Mouse (Mus musculus) adrenal gland, adult 2 months (tissue): Measurements from ENCODE around the gene Cpe. TPM values are rescaled to one million over a fixed set of nuclear protein-coding genes. Genes with fewer than 3 reads are reported as not detected.

Experiments
- DNase-seq: peaks from one replicate; pipeline ENCODE4 v3.0.0; 2021
- polyA plus RNA-seq: library from polyadenylated mRNA; depleted of rRNA; stranded (reverse); fragments of >200 nt; gene quantifications from 2 replicates; pipeline ENCODE4 v1.2.3, GENCODE M21; 2012
- total RNA-seq, 2 experiments: library from RNA; stranded (reverse); gene quantifications; 2 replicates each; pipeline ENCODE4 v1.2.3; 2021

The Cpe gene
- total and polyA plus RNA-seq, 3 experiments: 315 to 1,063 (median 895) TPM

GRCm38 (mm10) chr8:64632169-64632568 is 60.7 kb downstream of the Cpe start:
- no peak for DNase-seq

- DNase-seq: no peak
Observed at GRCm38 (mm10) chr8:64631761-64632160, 61.1 kb downstream of the Cpe start.

- no peak for DNase-seq
Observed at GRCm38 (mm10) chr8:64629034-64629760, 63.7 kb downstream of the Cpe start.

- DNase-seq: no peak
Observed at GRCm38 (mm10) chr8:64628039-64628438, 64.8 kb downstream of the Cpe start.

- no peak for DNase-seq
Observed at GRCm38 (mm10) chr8:64624603-64625037, 68.2 kb downstream of the Cpe start.

- DNase-seq: peak; percentile 62
Observed at GRCm38 (mm10) chr8:64620365-64621150, 72.3 kb downstream of the Cpe start.

GRCm38 (mm10) chr8:64619661-64620060 is 73.2 kb downstream of the Cpe start:
- DNase-seq: no peak

GRCm38 (mm10) chr8:64618618-64619017 is 74.2 kb downstream of the Cpe start:
- peak; percentile 50 for DNase-seq

GRCm38 (mm10) chr8:64616566-64616965 is 76.3 kb downstream of the Cpe start:
- DNase-seq: peak; percentile 62

- DNase-seq: peak; percentile 71
Observed at GRCm38 (mm10) chr8:64615459-64615858, 77.4 kb downstream of the Cpe start.

- no peak for DNase-seq
Observed at GRCm38 (mm10) chr8:64613663-64614062, 79.2 kb downstream of the Cpe start.

GRCm38 (mm10) chr8:64611210-64611974 is 81.5 kb downstream of the Cpe start:
- DNase-seq: no peak

- DNase-seq: peak; percentile 58
Observed at GRCm38 (mm10) chr8:64608931-64609330, 83.9 kb downstream of the Cpe start.

- no peak for DNase-seq
Observed at GRCm38 (mm10) chr8:64606015-64606414, 86.8 kb downstream of the Cpe start.

GRCm38 (mm10) chr8:64598206-64598605 is 94.6 kb downstream of the Cpe start:
- no peak for DNase-seq

GRCm38 (mm10) chr8:64597042-64597970 is 95.5 kb downstream of the Cpe start:
- DNase-seq: peak; percentile 72

- no peak for DNase-seq
Observed at GRCm38 (mm10) chr8:64596396-64596795, 96.5 kb downstream of the Cpe start.

GRCm38 (mm10) chr8:64590456-64590855 is 102.4 kb downstream of the Cpe start:
- DNase-seq: no peak

- no peak for DNase-seq
Observed at GRCm38 (mm10) chr8:64582887-64583286, 110.0 kb downstream of the Cpe start.

- no peak for DNase-seq
Observed at GRCm38 (mm10) chr8:64578221-64578620, 114.6 kb downstream of the Cpe start.

GRCm38 (mm10) chr8:64575001-64575400 is 117.9 kb downstream of the Cpe start:
- no peak for DNase-seq
